In genomic region chr4:134002903-134003302, GRCm38 (mm10) we compare ENCODE assay signal across 23 mouse cellular contexts. TPM values are rescaled to one million over a fixed set of nuclear protein-coding genes. Genes with fewer than 3 reads are reported as not detected.
A peak's percentile ranks its signal among the peaks of the same experiment; 100 is the strongest.
DNase-seq lines count a peak whose midpoint lies in the region; ATAC-seq lines count a peak whose summit lies in the region.
"Had no signal": no experiment of that assay in that cellular context is flagged by ENCODE, and none has a peak within 500 bp of the region (broad histone marks: within the 10 kb centered on the region; RNA-seq: fewer than 3 reads in every experiment).

No protein-coding gene starts in this region.

- DNase-seq in forebrain, embryonic 11.5 days (ENCODE audit: low spot score) = peak; percentile 84
- DNase-seq in midbrain, embryonic 14.5 days = no peak
- peak; percentile 24 for DNase-seq in embryonic facial prominence, embryonic 11.5 days (ENCODE audit: low spot score)
- DNase-seq in gastrocnemius, postnatal 25 days = no peak
- DNase-seq: adrenal gland, adult 2 months; adrenal gland, postnatal 25 days; cerebellum, adult 2 months; cerebellum, postnatal 10 days; gastrocnemius, postnatal 10 days; kidney, adult 2 months had no signal

- H3K4me3 ChIP-seq in forebrain, embryonic 11.5 days (ENCODE audit: low read depth, low read length) = no peak overlapping the region
- no peak overlapping the region for H3K4me3 ChIP-seq in forebrain, embryonic 16.5 days (replicated peaks; ENCODE audit: low read length)
- no peak overlapping the region for H3K4me3 ChIP-seq in midbrain, embryonic 12.5 days
- H3K4me3 ChIP-seq in midbrain, embryonic 14.5 days (replicated peaks; ENCODE audit: low read depth, low read length) = no peak overlapping the region
- H3K4me3 ChIP-seq in embryonic facial prominence, embryonic 11.5 days (ENCODE audit: low read depth, low read length) = no peak overlapping the region
- H3K4me3 ChIP-seq: embryonic facial prominence, embryonic 12.5 days; heart, embryonic 12.5 days; hindbrain, embryonic 10.5 days; hindbrain, embryonic 15.5 days had no signal

- 11% methylated on average over 5 of the region's 5 CpGs for WGBS in forebrain, embryonic 11.5 days
- WGBS in forebrain, embryonic 16.5 days = 6% methylated on average over 5 of the region's 5 CpGs
- WGBS in midbrain, embryonic 12.5 days = 7% methylated on average over 5 of the region's 5 CpGs
- 17% methylated on average over 5 of the region's 5 CpGs for WGBS in midbrain, embryonic 14.5 days
- WGBS in embryonic facial prominence, embryonic 11.5 days = 48% methylated on average over 5 of the region's 5 CpGs

- no peaks in the 10 kb centered on the region for H3K36me3 ChIP-seq in forebrain, embryonic 11.5 days (ENCODE audit: control insufficient read depth, insufficient read depth, low read length)
- H3K36me3 ChIP-seq in forebrain, embryonic 16.5 days (ENCODE audit: control insufficient read depth, insufficient read depth) = no peaks in the 10 kb centered on the region; the same call in 1 of the 2 replicates
- peaks cover 10% of the 10 kb centered on the region; the same call in 1 of the 2 replicates for H3K36me3 ChIP-seq in midbrain, embryonic 12.5 days
- H3K36me3 ChIP-seq in midbrain, embryonic 14.5 days (ENCODE audit: control insufficient read depth, insufficient read depth, low read length) = no peaks in the 10 kb centered on the region
- H3K36me3 ChIP-seq in embryonic facial prominence, embryonic 11.5 days (replicated peaks; ENCODE audit: control insufficient read depth, insufficient read depth, low read depth, low read length) = no peaks in the 10 kb centered on the region
- H3K36me3 ChIP-seq: embryonic facial prominence, embryonic 12.5 days; heart, embryonic 12.5 days; hindbrain, embryonic 15.5 days had no signal

- peak; percentile 83 for ATAC-seq in forebrain, embryonic 11.5 days (replicated peaks; ENCODE audit: low FRiP score)
- no peak for ATAC-seq in forebrain, embryonic 16.5 days
- ATAC-seq in midbrain, embryonic 12.5 days (ENCODE audit: low FRiP score, low read depth) = no peak
- ATAC-seq in midbrain, embryonic 14.5 days (ENCODE audit: low FRiP score, low TSS enrichment) = no peak
- ATAC-seq in embryonic facial prominence, embryonic 11.5 days (replicated peaks; ENCODE audit: insufficient number of reproducible peaks, low FRiP score, low TSS enrichment, low read depth) = no peak
- ATAC-seq in granulocyte monocyte progenitor cell, adult 5-6 weeks (replicated peaks; ENCODE audit: poor library complexity, severe bottlenecking) = no peak
- ATAC-seq: intestine, embryonic 16.5 days had no signal

- peaks cover 27% of the 10 kb centered on the region for H3K4me1 ChIP-seq in forebrain, embryonic 11.5 days (replicated peaks; ENCODE audit: control insufficient read depth, insufficient read depth, low read length)
- peaks cover 9% of the 10 kb centered on the region for H3K4me1 ChIP-seq in forebrain, embryonic 16.5 days (replicated peaks; ENCODE audit: control insufficient read depth, insufficient read depth, low read length)
- peaks cover 42% of the 10 kb centered on the region for H3K4me1 ChIP-seq in midbrain, embryonic 12.5 days
- peaks cover 7% of the 10 kb centered on the region for H3K4me1 ChIP-seq in midbrain, embryonic 14.5 days (ENCODE audit: control insufficient read depth, insufficient read depth, low read length)
- no peaks in the 10 kb centered on the region for H3K4me1 ChIP-seq in embryonic facial prominence, embryonic 11.5 days (ENCODE audit: control insufficient read depth, insufficient read depth, low read length)

- H3K9me3 ChIP-seq in forebrain, embryonic 11.5 days (ENCODE audit: control insufficient read depth, low read length) = no peaks in the 10 kb centered on the region
- no peaks in the 10 kb centered on the region for H3K9me3 ChIP-seq in forebrain, embryonic 16.5 days (ENCODE audit: control insufficient read depth, low read length)
- H3K9me3 ChIP-seq in midbrain, embryonic 12.5 days = no peaks in the 10 kb centered on the region
- no peaks in the 10 kb centered on the region for H3K9me3 ChIP-seq in midbrain, embryonic 14.5 days (ENCODE audit: control insufficient read depth, low read length)
- H3K9me3 ChIP-seq in embryonic facial prominence, embryonic 11.5 days (replicated peaks; ENCODE audit: control insufficient read depth, low read length) = no peaks in the 10 kb centered on the region
- H3K9me3 ChIP-seq: embryonic facial prominence, embryonic 12.5 days; heart, embryonic 12.5 days; hindbrain, embryonic 10.5 days; hindbrain, embryonic 15.5 days had no signal

- H3K9ac ChIP-seq in forebrain, embryonic 11.5 days (ENCODE audit: low read length) = no peak overlapping the region
- H3K9ac ChIP-seq in forebrain, embryonic 16.5 days (replicated peaks; ENCODE audit: low read depth, low read length) = no peak overlapping the region
- H3K9ac ChIP-seq in midbrain, embryonic 12.5 days (replicated peaks) = peak overlapping the region; percentile 0; the same call in 1 of the 2 replicates
- H3K9ac ChIP-seq in midbrain, embryonic 14.5 days (replicated peaks; ENCODE audit: low read length) = no peak overlapping the region
- H3K9ac ChIP-seq in embryonic facial prominence, embryonic 11.5 days (replicated peaks; ENCODE audit: low read length) = no peak overlapping the region
- H3K9ac ChIP-seq: embryonic facial prominence, embryonic 12.5 days; heart, embryonic 12.5 days; hindbrain, embryonic 15.5 days had no signal

- 0 out of 2 replicates have a peak overlapping the region, but pooled peaks have one; percentile 5 for H3K4me2 ChIP-seq in forebrain, embryonic 11.5 days (ENCODE audit: low read depth, low read length, severe bottlenecking)
- H3K4me2 ChIP-seq in forebrain, embryonic 16.5 days (ENCODE audit: low read length) = no peak overlapping the region
- 0 out of 2 replicates have a peak overlapping the region, but pooled peaks have one; percentile 8 for H3K4me2 ChIP-seq in midbrain, embryonic 12.5 days (replicated peaks)
- no peak overlapping the region for H3K4me2 ChIP-seq in midbrain, embryonic 14.5 days (ENCODE audit: low read length)
- no peak overlapping the region for H3K4me2 ChIP-seq in embryonic facial prominence, embryonic 11.5 days (ENCODE audit: low read depth, low read length)
- H3K4me2 ChIP-seq: embryonic facial prominence, embryonic 12.5 days; heart, embryonic 12.5 days; hindbrain, embryonic 15.5 days had no signal

- peak overlapping the region; percentile 89 for H3K27ac ChIP-seq in forebrain, embryonic 11.5 days (ENCODE audit: low read depth, low read length)
- no peak overlapping the region for H3K27ac ChIP-seq in forebrain, embryonic 16.5 days (ENCODE audit: low read length)
- peak overlapping the region; percentile 60 for H3K27ac ChIP-seq in midbrain, embryonic 12.5 days (replicated peaks)
- H3K27ac ChIP-seq in midbrain, embryonic 14.5 days (replicated peaks; ENCODE audit: low read depth, low read length) = no peak overlapping the region
- no peak overlapping the region for H3K27ac ChIP-seq in embryonic facial prominence, embryonic 11.5 days (replicated peaks; ENCODE audit: low read depth, low read length)
- H3K27ac ChIP-seq: embryonic facial prominence, embryonic 12.5 days; hindbrain, embryonic 10.5 days; hindbrain, embryonic 15.5 days had no signal

- no peaks in the 10 kb centered on the region for H3K27me3 ChIP-seq in forebrain, embryonic 11.5 days (ENCODE audit: control insufficient read depth, insufficient read depth, low read length)
- H3K27me3 ChIP-seq in forebrain, embryonic 16.5 days (replicated peaks; ENCODE audit: control insufficient read depth, insufficient read depth, low read length) = no peaks in the 10 kb centered on the region
- H3K27me3 ChIP-seq in midbrain, embryonic 12.5 days = peaks cover 6% of the 10 kb centered on the region; the same call in 1 of the 2 replicates
- no peaks in the 10 kb centered on the region for H3K27me3 ChIP-seq in midbrain, embryonic 14.5 days (ENCODE audit: control insufficient read depth, insufficient read depth, low read length)
- no peaks in the 10 kb centered on the region for H3K27me3 ChIP-seq in embryonic facial prominence, embryonic 11.5 days (ENCODE audit: control insufficient read depth, insufficient read depth, low read length)
- H3K27me3 ChIP-seq: embryonic facial prominence, embryonic 12.5 days; heart, embryonic 12.5 days; hindbrain, embryonic 15.5 days had no signal

RNA-seq across cellular contexts. Expression of gene Dhdds, which starts 2.2 kb away (rescaled TPM):
- 41.9 and 46.5 TPM in 2 replicates for polyA plus RNA-seq in forebrain, embryonic 11.5 days (2014; fragmentation: Nextera tagmentation; extraction: Ambion mirVana)
- polyA plus RNA-seq in forebrain, embryonic 16.5 days (2015; fragmentation: Nextera tagmentation; extraction: Ambion mirVana) = 52.5 and 60.9 TPM in 2 replicates
- polyA plus RNA-seq in midbrain, embryonic 12.5 days (2016; fragmentation: Nextera tagmentation; extraction: Ambion mirVana) = 36.8 and 43.9 TPM in 2 replicates
- 46.6 and 48.2 TPM in 2 replicates for polyA plus RNA-seq in midbrain, embryonic 14.5 days (2014; fragmentation: Nextera tagmentation; extraction: Ambion mirVana)
- 38.1 and 46.1 TPM in 2 replicates for polyA plus RNA-seq in embryonic facial prominence, embryonic 11.5 days (2014; fragmentation: Nextera tagmentation; extraction: Ambion mirVana)
- 1 to 10 TPM; 9.5 TPM for total RNA-seq in gastrocnemius, postnatal 25 days (2021)
- 45.3 and 57.1 TPM in 2 replicates for total RNA-seq in granulocyte monocyte progenitor cell, adult 5-6 weeks (2014; fragmentation: Nextera tagmentation)
- total RNA-seq in granulocyte monocyte progenitor cell, adult 5-6 weeks (2017) = 22.8 and 24.8 TPM in 2 replicates

RNA-seq across cellular contexts. Expression of gene Lin28a, which starts 15.7 kb away (rescaled TPM):
- polyA plus RNA-seq in forebrain, embryonic 11.5 days (2014; fragmentation: Nextera tagmentation; extraction: Ambion mirVana) = 1.6 and 2.3 TPM in 2 replicates
- not detected in 2 replicates for polyA plus RNA-seq in forebrain, embryonic 16.5 days (2015; fragmentation: Nextera tagmentation; extraction: Ambion mirVana)
- 3.3 and 3.4 TPM in 2 replicates for polyA plus RNA-seq in midbrain, embryonic 12.5 days (2016; fragmentation: Nextera tagmentation; extraction: Ambion mirVana)
- 0.13 and 0.31 TPM in 2 replicates for polyA plus RNA-seq in midbrain, embryonic 14.5 days (2014; fragmentation: Nextera tagmentation; extraction: Ambion mirVana)
- polyA plus RNA-seq in embryonic facial prominence, embryonic 11.5 days (2014; fragmentation: Nextera tagmentation; extraction: Ambion mirVana) = 0.49 and 2.2 TPM in 2 replicates
- total RNA-seq in gastrocnemius, postnatal 25 days (2021) = under 1 TPM; 0.24 to 0.49 TPM
- total RNA-seq in granulocyte monocyte progenitor cell, adult 5-6 weeks (2014; fragmentation: Nextera tagmentation) = 2.1 and 13.9 TPM in 2 replicates
- total RNA-seq in granulocyte monocyte progenitor cell, adult 5-6 weeks (2017) = 4.0 and 10.5 TPM in 2 replicates
- total RNA-seq: adrenal gland, adult 2 months; adrenal gland, postnatal 25 days; heart, adult 8-10 months; heart, postnatal 25 days had no signal
- polyA plus RNA-seq: adrenal gland, adult 2 months; gonadal fat pad, adult 2 months; heart, embryonic 16.5 days; kidney, adult 2 months had no signal

RNA-seq across cellular contexts. Expression of gene Hmgn2, which starts 34.5 kb away (rescaled TPM):
- 4,212 and 4,469 TPM in 2 replicates for polyA plus RNA-seq in forebrain, embryonic 11.5 days (2014; fragmentation: Nextera tagmentation; extraction: Ambion mirVana)
- polyA plus RNA-seq in forebrain, embryonic 16.5 days (2015; fragmentation: Nextera tagmentation; extraction: Ambion mirVana) = 1,750 and 1,938 TPM in 2 replicates
- polyA plus RNA-seq in midbrain, embryonic 12.5 days (2016; fragmentation: Nextera tagmentation; extraction: Ambion mirVana) = 3,003 and 3,059 TPM in 2 replicates
- 1,199 and 1,387 TPM in 2 replicates for polyA plus RNA-seq in midbrain, embryonic 14.5 days (2014; fragmentation: Nextera tagmentation; extraction: Ambion mirVana)
- polyA plus RNA-seq in embryonic facial prominence, embryonic 11.5 days (2014; fragmentation: Nextera tagmentation; extraction: Ambion mirVana) = 3,707 and 3,970 TPM in 2 replicates
- total RNA-seq in gastrocnemius, postnatal 25 days (2021) = 10 to 100 TPM; 47.8 to 48.9 TPM
- 1,589 and 1,765 TPM in 2 replicates for total RNA-seq in granulocyte monocyte progenitor cell, adult 5-6 weeks (2014; fragmentation: Nextera tagmentation)
- total RNA-seq in granulocyte monocyte progenitor cell, adult 5-6 weeks (2017) = 943 and 964 TPM in 2 replicates

RNA-seq across cellular contexts. Expression of gene Zfp683, which starts 50.7 kb away (rescaled TPM):
- polyA plus RNA-seq in forebrain, embryonic 11.5 days (2014; fragmentation: Nextera tagmentation; extraction: Ambion mirVana) = not detected in 2 replicates
- not detected in 2 replicates for polyA plus RNA-seq in forebrain, embryonic 16.5 days (2015; fragmentation: Nextera tagmentation; extraction: Ambion mirVana)
- polyA plus RNA-seq in midbrain, embryonic 12.5 days (2016; fragmentation: Nextera tagmentation; extraction: Ambion mirVana) = not detected in 2 replicates
- not detected in 2 replicates for polyA plus RNA-seq in midbrain, embryonic 14.5 days (2014; fragmentation: Nextera tagmentation; extraction: Ambion mirVana)
- not detected in 2 replicates for polyA plus RNA-seq in embryonic facial prominence, embryonic 11.5 days (2014; fragmentation: Nextera tagmentation; extraction: Ambion mirVana)
- not detected for total RNA-seq in gastrocnemius, postnatal 25 days (2021)
- total RNA-seq in granulocyte monocyte progenitor cell, adult 5-6 weeks (2014; fragmentation: Nextera tagmentation) = not detected in 2 replicates
- not detected in 2 replicates for total RNA-seq in granulocyte monocyte progenitor cell, adult 5-6 weeks (2017)
- total RNA-seq: adrenal gland, postnatal 25 days; CH12.LX; gastrocnemius, postnatal 10 days; heart, adult 8-10 months; heart, postnatal 25 days had no signal
- polyA plus RNA-seq: cerebellum, adult 2 months; embryonic facial prominence, embryonic 12.5 days; heart, embryonic 12.5 days; hindbrain, embryonic 10.5 days; hindbrain, embryonic 15.5 days; intestine, embryonic 16.5 days had no signal

RNA-seq across cellular contexts. Expression of gene Crybg2, which starts 57.7 kb away (rescaled TPM):
- 1.9 and 2.5 TPM in 2 replicates for polyA plus RNA-seq in forebrain, embryonic 11.5 days (2014; fragmentation: Nextera tagmentation; extraction: Ambion mirVana)
- polyA plus RNA-seq in forebrain, embryonic 16.5 days (2015; fragmentation: Nextera tagmentation; extraction: Ambion mirVana) = 1.2 and 1.6 TPM in 2 replicates
- 1.2 and 1.7 TPM in 2 replicates for polyA plus RNA-seq in midbrain, embryonic 12.5 days (2016; fragmentation: Nextera tagmentation; extraction: Ambion mirVana)
- polyA plus RNA-seq in midbrain, embryonic 14.5 days (2014; fragmentation: Nextera tagmentation; extraction: Ambion mirVana) = 1.8 and 2.3 TPM in 2 replicates
- 1.8 and 3.6 TPM in 2 replicates for polyA plus RNA-seq in embryonic facial prominence, embryonic 11.5 days (2014; fragmentation: Nextera tagmentation; extraction: Ambion mirVana)
- not detected for total RNA-seq in gastrocnemius, postnatal 25 days (2021)
- 0.38 and 1.3 TPM in 2 replicates for total RNA-seq in granulocyte monocyte progenitor cell, adult 5-6 weeks (2014; fragmentation: Nextera tagmentation)
- total RNA-seq in granulocyte monocyte progenitor cell, adult 5-6 weeks (2017) = not detected in 2 replicates
- total RNA-seq: gastrocnemius, postnatal 10 days; heart, postnatal 25 days had no signal

Comparison
In these comparisons a context has a peak if more than half of its experiments do, and no peak if none do; other contexts are left out.
1. H3K27ac ChIP-seq: peak in forebrain, embryonic 11.5 days (single experiment) and midbrain, embryonic 12.5 days (single experiment); none in forebrain, embryonic 16.5 days (single experiment), midbrain, embryonic 14.5 days (single experiment) and embryonic facial prominence, embryonic 11.5 days (single experiment).
2. H3K4me2 ChIP-seq: peak in forebrain, embryonic 11.5 days (single experiment) and midbrain, embryonic 12.5 days (single experiment); none in forebrain, embryonic 16.5 days (single experiment), midbrain, embryonic 14.5 days (single experiment) and embryonic facial prominence, embryonic 11.5 days (single experiment).
3. DNase-seq: peak in forebrain, embryonic 11.5 days (single experiment) and embryonic facial prominence, embryonic 11.5 days (single experiment); none in midbrain, embryonic 14.5 days (single experiment) and gastrocnemius, postnatal 25 days (single experiment).